Mouse (Mus musculus): ENCODE measurements around the gene Gm20708. TPM values are rescaled to one million over a fixed set of nuclear protein-coding genes. Genes with fewer than 3 reads are reported as not detected.

The Gm20708 gene
- polyA plus RNA-seq, 1 experiment: not detected

- Histone ChIP-seq H3K4me1 (replicated peaks; ENCODE audit: control insufficient read depth, insufficient read depth, low read length) (peaks cover 6% of the 10 kb centered on the region), H3K4me3 (ENCODE audit: control insufficient read depth, insufficient read depth, low read length) (no peak overlapping the region), H3K36me3 (ENCODE audit: control insufficient read depth, insufficient read depth, low read length) (peaks cover 36% of the 10 kb centered on the region; the same call in 1 of the 2 replicates), H3K27me3 (ENCODE audit: control insufficient read depth, insufficient read depth, low read length) (no peaks in the 10 kb centered on the region), H3K27ac (ENCODE audit: control insufficient read depth, insufficient read depth, low read length) (no peak overlapping the region)
- no peak for TF ChIP-seq POLR2A (IDR thresholded peaks at IDR 0.05; ENCODE audit: control insufficient read depth, extremely low read depth, insufficient read depth, low read length, poor library complexity)
- TF ChIP-seq CTCF (IDR thresholded peaks at IDR 0.05; ENCODE audit: borderline replicate concordance, control insufficient read depth, extremely low read depth, insufficient read depth, low read length, poor library complexity): no peak
- WGBS: 94% methylated on average over 9 of the region's 9 CpGs
- no peak for DNase-seq
These were observed 44.8 kb downstream of the Gm20708 start for GRCm38 (mm10) chr11:117854241-117854640.

- Histone ChIP-seq H3K27ac (ENCODE audit: control insufficient read depth, insufficient read depth, low read length) (no peak overlapping the region), H3K36me3 (ENCODE audit: control insufficient read depth, insufficient read depth, low read length) (peaks cover 36% of the 10 kb centered on the region; the same call in 1 of the 2 replicates), H3K4me1 (replicated peaks; ENCODE audit: control insufficient read depth, insufficient read depth, low read length) (peaks cover 4% of the 10 kb centered on the region), H3K4me3 (ENCODE audit: control insufficient read depth, insufficient read depth, low read length) (no peak overlapping the region), H3K27me3 (ENCODE audit: control insufficient read depth, insufficient read depth, low read length) (no peaks in the 10 kb centered on the region; the same call in 1 of the 2 replicates)
- TF ChIP-seq CTCF (IDR thresholded peaks at IDR 0.05; ENCODE audit: borderline replicate concordance, control insufficient read depth, extremely low read depth, insufficient read depth, low read length, poor library complexity) (no peak), POLR2A (IDR thresholded peaks at IDR 0.05; ENCODE audit: control insufficient read depth, extremely low read depth, insufficient read depth, low read length, poor library complexity) (no peak)
- WGBS: 90% methylated on average over 5 of the region's 5 CpGs
- DNase-seq: no peak
These were observed 45.9 kb downstream of the Gm20708 start for GRCm38 (mm10) chr11:117855360-117855759.

- WGBS: 89% methylated on average over 1 of the region's 1 CpGs
These were observed 46.5 kb downstream of the Gm20708 start for GRCm38 (mm10) chr11:117855975-117856374.

DNA sequence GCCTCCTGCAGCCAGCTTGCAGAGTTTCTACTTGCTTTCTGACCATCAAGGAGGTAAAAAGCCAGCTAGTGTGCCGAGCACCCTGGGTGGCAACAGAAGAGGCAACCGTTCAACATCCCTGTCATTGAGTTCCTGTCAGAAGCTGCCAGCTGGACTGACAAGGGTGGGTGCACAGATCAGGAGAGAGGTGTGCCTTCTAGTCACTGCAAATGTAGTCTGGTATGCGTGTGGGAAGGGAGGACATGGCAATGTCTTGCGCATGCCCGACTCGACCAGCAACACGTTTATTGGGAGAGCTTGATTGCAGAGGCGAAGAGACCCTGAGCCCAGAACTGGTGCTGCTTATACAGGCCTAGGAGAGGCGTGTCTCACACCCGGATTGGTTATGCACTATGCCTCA lies 48.0 kb downstream of the Gm20708 start:
- Histone ChIP-seq H3K4me1 (replicated peaks; ENCODE audit: control insufficient read depth, insufficient read depth, low read length) (peaks cover 4% of the 10 kb centered on the region; the same call in 1 of the 2 replicates), H3K27me3 (ENCODE audit: control insufficient read depth, insufficient read depth, low read length) (no peaks in the 10 kb centered on the region; the same call in 1 of the 2 replicates), H3K36me3 (ENCODE audit: control insufficient read depth, insufficient read depth, low read length) (peaks cover 36% of the 10 kb centered on the region; the same call in 1 of the 2 replicates), H3K4me3 (ENCODE audit: control insufficient read depth, insufficient read depth, low read length) (no peak overlapping the region), H3K27ac (ENCODE audit: control insufficient read depth, insufficient read depth, low read length) (no peak overlapping the region)
- 94% methylated on average over 10 of the region's 10 CpGs for WGBS
- no peak for TF ChIP-seq CTCF (IDR thresholded peaks at IDR 0.05; ENCODE audit: borderline replicate concordance, control insufficient read depth, extremely low read depth, insufficient read depth, low read length, poor library complexity)
- TF ChIP-seq POLR2A (IDR thresholded peaks at IDR 0.05; ENCODE audit: control insufficient read depth, extremely low read depth, insufficient read depth, low read length, poor library complexity): no peak
- DNase-seq: no peak

More at GRCm38 (mm10) chr11:117855975-117856374, 46.5 kb downstream of the Gm20708 start:
- H3K27me3 ChIP-seq (ENCODE audit: control insufficient read depth, insufficient read depth, low read length): no peaks in the 10 kb centered on the region; the same call in 1 of the 2 replicates
- H3K27ac ChIP-seq (ENCODE audit: control insufficient read depth, insufficient read depth, low read length): no peak overlapping the region
- DNase-seq: no peak
- peaks cover 4% of the 10 kb centered on the region; the same call in 1 of the 2 replicates for H3K4me1 ChIP-seq (replicated peaks; ENCODE audit: control insufficient read depth, insufficient read depth, low read length)
- TF ChIP-seq POLR2A (IDR thresholded peaks at IDR 0.05; ENCODE audit: control insufficient read depth, extremely low read depth, insufficient read depth, low read length, poor library complexity): no peak
- no peak for TF ChIP-seq CTCF (IDR thresholded peaks at IDR 0.05; ENCODE audit: borderline replicate concordance, control insufficient read depth, extremely low read depth, insufficient read depth, low read length, poor library complexity)
- H3K36me3 ChIP-seq (ENCODE audit: control insufficient read depth, insufficient read depth, low read length): peaks cover 36% of the 10 kb centered on the region; the same call in 1 of the 2 replicates
- H3K4me3 ChIP-seq (ENCODE audit: control insufficient read depth, insufficient read depth, low read length): no peak overlapping the region

DNA sequence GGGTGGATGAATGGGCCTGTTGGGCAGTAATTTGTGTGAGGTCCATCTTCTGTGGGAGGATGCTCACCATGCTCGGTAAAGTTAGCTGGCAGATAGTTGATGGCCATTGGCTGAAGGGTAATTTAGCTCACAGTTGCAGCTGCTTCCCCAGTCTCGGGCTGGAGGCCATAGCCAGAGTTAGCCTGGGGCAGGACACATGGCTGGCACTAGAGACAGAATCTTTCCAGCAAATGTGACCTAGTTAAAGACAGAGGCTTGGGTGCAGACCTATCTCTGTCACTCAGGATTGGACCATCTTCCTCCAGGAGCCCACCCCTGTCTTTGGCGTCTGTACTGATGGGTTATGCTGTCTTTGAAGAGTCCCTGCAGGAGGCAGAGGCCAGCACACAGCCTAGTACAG lies 48.9 kb downstream of the Gm20708 start:
- Histone ChIP-seq H3K27ac (ENCODE audit: control insufficient read depth, insufficient read depth, low read length) (no peak overlapping the region), H3K36me3 (ENCODE audit: control insufficient read depth, insufficient read depth, low read length) (peaks cover 32% of the 10 kb centered on the region; the same call in 1 of the 2 replicates), H3K4me3 (ENCODE audit: control insufficient read depth, insufficient read depth, low read length) (no peak overlapping the region), H3K4me1 (replicated peaks; ENCODE audit: control insufficient read depth, insufficient read depth, low read length) (peaks cover 4% of the 10 kb centered on the region; the same call in 1 of the 2 replicates), H3K27me3 (ENCODE audit: control insufficient read depth, insufficient read depth, low read length) (no peaks in the 10 kb centered on the region; the same call in 1 of the 2 replicates)
- TF ChIP-seq CTCF (IDR thresholded peaks at IDR 0.05; ENCODE audit: borderline replicate concordance, control insufficient read depth, extremely low read depth, insufficient read depth, low read length, poor library complexity) (no peak), POLR2A (IDR thresholded peaks at IDR 0.05; ENCODE audit: control insufficient read depth, extremely low read depth, insufficient read depth, low read length, poor library complexity) (no peak)
- WGBS: 85% methylated on average over 3 of the region's 3 CpGs
- no peak for DNase-seq

DNA sequence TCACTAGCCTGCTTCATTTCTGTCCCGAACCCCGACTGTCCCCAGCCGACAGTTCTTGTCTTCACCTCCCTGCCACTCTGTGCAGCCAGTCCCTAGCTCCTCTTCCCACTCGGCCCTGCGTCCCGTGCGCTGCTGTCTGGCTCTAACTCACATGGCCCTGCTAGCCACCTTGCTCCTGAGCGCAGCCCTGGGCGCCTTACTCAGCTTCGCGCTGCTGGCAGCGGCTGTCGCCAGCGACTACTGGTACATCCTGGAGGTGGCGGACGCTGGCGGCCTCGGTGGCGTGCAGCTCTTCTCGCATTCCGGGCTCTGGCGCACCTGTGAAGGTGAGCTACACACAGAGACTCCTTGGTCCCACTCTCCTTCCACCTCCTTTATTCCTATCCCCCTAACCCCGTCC lies 51.1 kb downstream of the Gm20708 start, which contains the start of gene Tmem235:
Gene Tmem235 (plus strand): TSS at position 152 of the 400 bp plus-strand sequence.
- Histone ChIP-seq H3K27me3 (ENCODE audit: control insufficient read depth, insufficient read depth, low read length) (no peaks in the 10 kb centered on the region; the same call in 1 of the 2 replicates), H3K27ac (ENCODE audit: control insufficient read depth, insufficient read depth, low read length) (no peak within 1 kb of the TSS), H3K4me3 (ENCODE audit: control insufficient read depth, insufficient read depth, low read length) (no peak within 1 kb of the TSS), H3K4me1 (replicated peaks; ENCODE audit: control insufficient read depth, insufficient read depth, low read length) (peaks cover 4% of the 10 kb centered on the region; the same call in 1 of the 2 replicates), H3K36me3 (ENCODE audit: control insufficient read depth, insufficient read depth, low read length) (peaks cover 17% of the 10 kb centered on the region; the same call in 1 of the 2 replicates)
- WGBS: 7% methylated on average over 23 of the region's 23 CpGs
- TF ChIP-seq POLR2A (IDR thresholded peaks at IDR 0.05; ENCODE audit: control insufficient read depth, extremely low read depth, insufficient read depth, low read length, poor library complexity) (no peak), CTCF (IDR thresholded peaks at IDR 0.05; ENCODE audit: borderline replicate concordance, control insufficient read depth, extremely low read depth, insufficient read depth, low read length, poor library complexity) (no peak)
- peak; percentile 37 for DNase-seq

Measured in thymus, adult 2 months (tissue).